Mouse (Mus musculus) stomach, embryonic 16.5 days (tissue): ENCODE data around the gene Arf6. TPM values are rescaled to one million over a fixed set of nuclear protein-coding genes. Genes with fewer than 3 reads are reported as not detected.
A peak's percentile ranks its signal among the peaks of the same experiment; 100 is the strongest.

ENCODE experiments used
- ATAC-seq: fragments of 200-750 bp; cut with Nextera tagmentation; 2 replicates; pipeline ENCODE4 v1.8.0; 2017; ENCODE audit warnings: moderate number of reproducible peaks, moderate TSS enrichment; ENCODE audit not compliant: insufficient read depth, low FRiP score
- H3K27ac ChIP-seq: fragments of 300-500 bp; sonication (generic); 2 replicates; pipeline ENCODE4 v1.5.1; 2014; ENCODE audit warnings: low read length
- H3K27me3 ChIP-seq: fragments of 300-500 bp; sonication (generic); 2 replicates; pipeline ENCODE4 v1.6.1; 2014; ENCODE audit warnings: low read length, control low read depth, mixed read lengths; ENCODE audit not compliant: control insufficient read depth, insufficient read depth
- H3K36me3 ChIP-seq: fragments of 300-500 bp; sonication (generic); 2 replicates; pipeline ENCODE4 v1.6.1; 2014; ENCODE audit warnings: low read length; ENCODE audit not compliant: control insufficient read depth, insufficient read depth
- H3K4me1 ChIP-seq: fragments of 300-500 bp; sonication (generic); 2 replicates; pipeline ENCODE4 v1.6.1; 2014; ENCODE audit warnings: low read length, control low read depth, mixed read lengths; ENCODE audit not compliant: control insufficient read depth, insufficient read depth
- H3K4me2 ChIP-seq: fragments of 300-500 bp; sonication (generic); 2 replicates; pipeline ENCODE4 v1.6.1; 2014; ENCODE audit warnings: low read depth, low read length, mixed read lengths
- H3K4me3 ChIP-seq: fragments of 300-500 bp; sonication (generic); replicated peaks from 2 replicates; pipeline ENCODE4 v1.5.1; 2014; ENCODE audit warnings: mild to moderate bottlenecking, low read length
- H3K9ac ChIP-seq: fragments of 300-500 bp; sonication (generic); 2 replicates; pipeline ENCODE4 v1.6.1; 2014; ENCODE audit warnings: low read length
- H3K9me3 ChIP-seq: fragments of 300-500 bp; sonication (generic); replicated peaks from 2 replicates; pipeline ENCODE4 v1.6.1; 2016; ENCODE audit warnings: low read length, control low read depth; ENCODE audit not compliant: control insufficient read depth
- WGBS: fragments of 180-500 bp; shearing (Covaris S2); extraction: QIAGEN DNeasy Blood & Tissue Kit; methylation state at CpG from one replicate; pipeline ENCODE4 v1.1.7; 2014; 5-methylcytosine and 5-hydroxymethylcytosine counted together
- polyA plus RNA-seq: library from polyadenylated mRNA; unstranded; fragments of >200 nt; fragmentation: Nextera tagmentation; extraction: Ambion mirVana; gene quantifications from 2 replicates; pipeline ENCODE4 v1.2.1, GENCODE M21; 2015

Arf6 gene
- polyA plus RNA-seq, 1 experiment from 2014 or later, result 42.3 TPM

GRCm38 (mm10) chr12:69400367-69400766 is 28.4 kb downstream of the Arf6 start:
- no peaks in the 10 kb centered on the region for H3K9me3 ChIP-seq
- H3K27me3 ChIP-seq, result no peaks in the 10 kb centered on the region
- peaks cover 3% of the 10 kb centered on the region; the same call in 1 of the 2 replicates for H3K4me1 ChIP-seq
- no peak overlapping the region for H3K4me3 ChIP-seq
- H3K9ac ChIP-seq, result no peak overlapping the region
- 70% methylated on average over 4 of the region's 4 CpGs for WGBS
- no peak overlapping the region for H3K4me2 ChIP-seq
- no peak for ATAC-seq
- no peak overlapping the region for H3K27ac ChIP-seq
- H3K36me3 ChIP-seq, result no peaks in the 10 kb centered on the region

GRCm38 (mm10) chr12:69400871-69401286 is 28.9 kb downstream of the Arf6 start:
- Histone ChIP-seq H3K4me2 (no peak overlapping the region), H3K9me3 (no peaks in the 10 kb centered on the region), H3K36me3 (no peaks in the 10 kb centered on the region), H3K27ac (no peak overlapping the region), H3K4me1 (peaks cover 3% of the 10 kb centered on the region; the same call in 1 of the 2 replicates), H3K9ac (no peak overlapping the region), H3K4me3 (no peak overlapping the region), H3K27me3 (no peaks in the 10 kb centered on the region)
- no peak for ATAC-seq
- 11% methylated on average over 2 of the region's 2 CpGs for WGBS

- Histone ChIP-seq H3K27me3 (no peaks in the 10 kb centered on the region), H3K9me3 (no peaks in the 10 kb centered on the region), H3K4me3 (no peak overlapping the region), H3K27ac (no peak overlapping the region), H3K36me3 (no peaks in the 10 kb centered on the region), H3K4me2 (no peak overlapping the region), H3K4me1 (peaks cover 3% of the 10 kb centered on the region; the same call in 1 of the 2 replicates), H3K9ac (no peak overlapping the region)
- WGBS, result 53% methylated on average over 9 of the region's 9 CpGs
- no peak for ATAC-seq
Measured at GRCm38 (mm10) chr12:69402100-69402499, 30.1 kb downstream of the Arf6 start.

GRCm38 (mm10) chr12:69402594-69403167 is 30.7 kb downstream of the Arf6 start:
- no peaks in the 10 kb centered on the region for H3K9me3 ChIP-seq
- H3K9ac ChIP-seq, result no peak overlapping the region
- H3K27me3 ChIP-seq, result no peaks in the 10 kb centered on the region
- H3K36me3 ChIP-seq, result no peaks in the 10 kb centered on the region
- H3K4me2 ChIP-seq, result no peak overlapping the region
- no peak overlapping the region for H3K4me3 ChIP-seq
- 89% methylated on average over 13 of the region's 13 CpGs for WGBS
- no peak overlapping the region for H3K27ac ChIP-seq
- ATAC-seq, result no peak
- peaks cover 3% of the 10 kb centered on the region; the same call in 1 of the 2 replicates for H3K4me1 ChIP-seq

GRCm38 (mm10) chr12:69410767-69411166 is 38.8 kb downstream of the Arf6 start:
- WGBS, result 55% methylated on average over 5 of the region's 5 CpGs
- H3K36me3 ChIP-seq, result no peaks in the 10 kb centered on the region
- H3K27me3 ChIP-seq, result no peaks in the 10 kb centered on the region
- no peaks in the 10 kb centered on the region for H3K4me1 ChIP-seq
- no peak overlapping the region for H3K27ac ChIP-seq
- H3K4me2 ChIP-seq, result no peak overlapping the region
- H3K9ac ChIP-seq, result no peak overlapping the region
- no peaks in the 10 kb centered on the region for H3K9me3 ChIP-seq
- H3K4me3 ChIP-seq, result no peak overlapping the region
- ATAC-seq, result no peak

- no peak for ATAC-seq
- Histone ChIP-seq H3K27ac (no peak overlapping the region), H3K4me3 (no peak overlapping the region), H3K4me2 (no peak overlapping the region), H3K4me1 (no peaks in the 10 kb centered on the region), H3K9ac (no peak overlapping the region), H3K9me3 (no peaks in the 10 kb centered on the region), H3K36me3 (no peaks in the 10 kb centered on the region), H3K27me3 (no peaks in the 10 kb centered on the region)
- WGBS, result 52% methylated on average over 4 of the region's 4 CpGs
Measured at GRCm38 (mm10) chr12:69411936-69412335, 40.0 kb downstream of the Arf6 start.

- Histone ChIP-seq H3K27ac (no peak overlapping the region), H3K4me3 (no peak overlapping the region), H3K9ac (no peak overlapping the region), H3K36me3 (no peaks in the 10 kb centered on the region), H3K9me3 (no peaks in the 10 kb centered on the region), H3K4me1 (no peaks in the 10 kb centered on the region), H3K4me2 (no peak overlapping the region), H3K27me3 (no peaks in the 10 kb centered on the region)
- no peak for ATAC-seq
- 52% methylated on average over 3 of the region's 3 CpGs for WGBS
Measured at GRCm38 (mm10) chr12:69413303-69413702, 41.4 kb downstream of the Arf6 start.

GRCm38 (mm10) chr12:69414826-69415572 is 43.0 kb downstream of the Arf6 start:
- H3K4me2 ChIP-seq, result no peak overlapping the region
- no peaks in the 10 kb centered on the region for H3K27me3 ChIP-seq
- H3K4me3 ChIP-seq, result no peak overlapping the region
- ATAC-seq, result no peak
- H3K4me1 ChIP-seq, result no peaks in the 10 kb centered on the region; the same call in 1 of the 2 replicates
- 70% methylated on average over 4 of the region's 4 CpGs for WGBS
- H3K27ac ChIP-seq, result no peak overlapping the region
- no peak overlapping the region for H3K9ac ChIP-seq
- H3K9me3 ChIP-seq, result no peaks in the 10 kb centered on the region
- no peaks in the 10 kb centered on the region for H3K36me3 ChIP-seq

GRCm38 (mm10) chr12:69416793-69417192 is 44.8 kb downstream of the Arf6 start:
- Histone ChIP-seq H3K4me2 (no peak overlapping the region), H3K9me3 (no peaks in the 10 kb centered on the region), H3K4me1 (no peaks in the 10 kb centered on the region; the same call in 1 of the 2 replicates), H3K4me3 (no peak overlapping the region), H3K9ac (no peak overlapping the region), H3K27me3 (no peaks in the 10 kb centered on the region), H3K36me3 (no peaks in the 10 kb centered on the region), H3K27ac (peak overlapping the region; percentile 39; the same call in 1 of the 2 replicates)
- WGBS, result 61% methylated on average over 7 of the region's 7 CpGs
- ATAC-seq, result peak; percentile 76; the same call in 1 of the 2 replicates
